ENCODE assay signal across 17 mouse cellular contexts in the genomic region with DNA sequence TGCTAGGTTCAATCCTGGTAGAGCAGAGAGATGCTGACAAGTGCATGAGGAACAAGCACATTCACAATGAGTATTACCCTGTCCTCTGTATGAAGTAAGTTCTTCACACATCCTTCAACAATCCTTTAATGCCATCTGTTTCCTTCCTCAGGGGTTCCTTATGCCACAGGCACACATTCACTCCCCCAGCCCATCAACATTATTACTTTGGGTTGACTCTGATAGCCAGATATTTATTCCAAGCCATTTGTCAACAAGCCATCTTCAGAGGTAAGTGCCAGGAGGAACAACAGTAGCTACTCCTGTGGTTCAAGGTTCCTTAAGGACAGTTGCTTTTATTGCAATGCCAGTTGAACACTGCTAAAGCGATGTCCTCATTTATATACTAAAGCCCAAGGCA.
"Had no signal": no experiment of that assay in that cellular context is flagged by ENCODE, and none has a peak within 500 bp of the region (broad histone marks: within the 10 kb centered on the region; RNA-seq: fewer than 3 reads in every experiment).

No protein-coding gene starts in this region.

- DNase-seq: kidney, postnatal 10 days; kidney, postnatal 36 days; layer of hippocampus, postnatal 36 days; liver, embryonic 13.5 days; lung, adult 2 months; lung, postnatal 14 days; lung, postnatal 4 days; retina, postnatal 1 day; right cerebral cortex, postnatal 25 days; spleen, adult 18-20 months; thymus, postnatal 36 days had no signal

- H3K4me1 ChIP-seq: liver, embryonic 13.5 days; midbrain, embryonic 12.5 days; midbrain, embryonic 15.5 days; neural tube, embryonic 13.5 days; stomach, embryonic 15.5 days had no signal

- H3K36me3 ChIP-seq: liver, embryonic 13.5 days; midbrain, embryonic 12.5 days; midbrain, embryonic 15.5 days; neural tube, embryonic 13.5 days; stomach, embryonic 15.5 days had no signal

- H3K9ac ChIP-seq: liver, embryonic 13.5 days; midbrain, embryonic 12.5 days; midbrain, embryonic 15.5 days; neural tube, embryonic 13.5 days; stomach, embryonic 15.5 days had no signal

- H3K4me3 ChIP-seq: left cerebral cortex, adult 2 months; liver, embryonic 13.5 days; midbrain, embryonic 12.5 days; midbrain, embryonic 15.5 days; myocyte; neural tube, embryonic 13.5 days; stomach, embryonic 15.5 days had no signal

- H3K27me3 ChIP-seq: liver, embryonic 13.5 days; midbrain, embryonic 12.5 days; midbrain, embryonic 15.5 days; neural tube, embryonic 13.5 days; stomach, embryonic 15.5 days had no signal

- H3K27ac ChIP-seq: left cerebral cortex, adult 2 months; liver, embryonic 13.5 days; midbrain, embryonic 12.5 days; midbrain, embryonic 15.5 days; neural tube, embryonic 13.5 days; stomach, embryonic 15.5 days had no signal

- H3K4me2 ChIP-seq: liver, embryonic 13.5 days; midbrain, embryonic 12.5 days; midbrain, embryonic 15.5 days; neural tube, embryonic 13.5 days; stomach, embryonic 15.5 days had no signal

- H3K9me3 ChIP-seq: liver, embryonic 13.5 days; midbrain, embryonic 12.5 days; midbrain, embryonic 15.5 days; neural tube, embryonic 13.5 days; stomach, embryonic 15.5 days had no signal

- ATAC-seq: midbrain, embryonic 15.5 days had no signal
